ENCODE assay signal across 8 mouse cellular contexts in the genomic region with DNA sequence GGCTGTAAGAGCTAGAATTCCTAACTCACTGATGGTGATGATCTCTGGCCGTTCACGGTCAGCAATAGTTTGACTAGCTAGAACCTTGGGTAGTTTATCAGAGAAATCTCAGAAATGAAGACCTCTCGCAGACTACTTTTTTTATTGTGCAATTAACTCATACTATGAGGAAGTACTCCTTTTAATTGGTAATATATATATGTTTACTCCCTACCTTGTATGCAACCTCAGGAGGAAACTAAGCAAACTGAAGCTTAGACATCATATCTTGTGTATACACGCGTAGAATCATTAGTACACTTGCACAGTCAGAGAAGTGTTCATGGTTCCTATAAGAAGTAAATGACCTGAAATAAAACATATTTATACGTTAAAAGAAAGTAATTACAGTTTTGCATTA.
"Had no signal": no experiment of that assay in that cellular context is flagged by ENCODE, and none has a peak within 500 bp of the region (broad histone marks: within the 10 kb centered on the region; RNA-seq: fewer than 3 reads in every experiment).

No protein-coding gene starts in this region.

- H3K4me1 ChIP-seq: liver, embryonic 15.5 days; megakaryocyte, embryonic 14.5 days had no signal

- H3K9ac ChIP-seq: limb, embryonic 13.5 days; liver, embryonic 15.5 days had no signal

- H3K36me3 ChIP-seq: limb, embryonic 13.5 days; liver, embryonic 15.5 days had no signal

- DNase-seq: left cerebral cortex, postnatal 4 days; lung, adult 2 months; right cerebral cortex, adult 18-20 months; thymus, adult 18-20 months had no signal

- H3K9me3 ChIP-seq: limb, embryonic 13.5 days; liver, embryonic 15.5 days; megakaryocyte, embryonic 14.5 days had no signal

- H3K27ac ChIP-seq: kidney, postnatal 0 days; limb, embryonic 13.5 days; liver, embryonic 15.5 days had no signal

- H3K27me3 ChIP-seq: limb, embryonic 13.5 days; liver, embryonic 15.5 days; megakaryocyte, embryonic 14.5 days had no signal

- H3K4me2 ChIP-seq: limb, embryonic 13.5 days; liver, embryonic 15.5 days had no signal

- H3K4me3 ChIP-seq: limb, embryonic 13.5 days; liver, embryonic 15.5 days; megakaryocyte, embryonic 14.5 days had no signal
